ENCODE assay signal across 9 mouse cellular contexts in the genomic region with DNA sequence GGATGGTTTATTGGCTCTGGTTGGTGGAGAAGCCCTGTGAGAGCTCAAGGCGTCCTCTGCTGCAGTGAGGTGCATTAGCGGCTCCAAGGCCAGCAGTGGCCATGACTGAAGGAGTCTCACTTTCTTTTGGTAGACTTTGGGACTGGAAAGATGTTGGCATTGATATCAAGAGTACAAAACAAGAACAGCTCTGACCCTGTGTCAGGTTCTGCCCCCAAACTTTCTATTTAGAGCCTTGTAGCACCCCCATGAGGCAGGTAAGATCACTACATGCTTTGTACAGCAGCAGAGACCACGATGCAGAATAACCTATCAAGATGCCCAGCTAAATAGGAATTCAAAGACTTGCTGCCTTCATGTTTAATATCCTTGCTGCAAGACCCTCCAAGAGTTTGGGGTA. TPM values are rescaled to one million over a fixed set of nuclear protein-coding genes. Genes with fewer than 3 reads are reported as not detected.
DNase-seq lines count a peak whose midpoint lies in the region; ATAC-seq lines count a peak whose summit lies in the region.
"Had no signal": no experiment of that assay in that cellular context is flagged by ENCODE, and none has a peak within 500 bp of the region (broad histone marks: within the 10 kb centered on the region; RNA-seq: fewer than 3 reads in every experiment).

No protein-coding gene starts in this region.

- ATAC-seq in heart, embryonic 11.5 days (replicated peaks; ENCODE audit: insufficient number of reproducible peaks, low FRiP score, low TSS enrichment): no peak
- ATAC-seq in hindbrain, embryonic 13.5 days (ENCODE audit: low FRiP score): no peak

- DNase-seq in heart, postnatal 4 days: no peak
- peak; percentile 26 for DNase-seq in A20 (ENCODE audit: low read depth, low spot score)
- peak; percentile 43 to 55 for DNase-seq in cerebellum, postnatal 36 days
- DNase-seq in retina, postnatal 1 day: peak; percentile 65
- DNase-seq in gastrocnemius, postnatal 4 days (ENCODE audit: low spot score in 2 of 2): no peak
- DNase-seq in spleen, postnatal 4 days (ENCODE audit: low spot score in 2 of 2): no peak

- no peaks in the 10 kb centered on the region for H3K9me3 ChIP-seq in heart, embryonic 11.5 days (replicated peaks; ENCODE audit: control insufficient read depth, low read length)
- H3K9me3 ChIP-seq in hindbrain, embryonic 13.5 days: no peaks in the 10 kb centered on the region

- H3K9ac ChIP-seq in heart, embryonic 11.5 days (ENCODE audit: low read depth, low read length): no peak overlapping the region
- H3K9ac ChIP-seq in hindbrain, embryonic 13.5 days: no peak overlapping the region

- H3K36me3 ChIP-seq in heart, embryonic 11.5 days (ENCODE audit: control insufficient read depth, insufficient read depth, low read length): no peaks in the 10 kb centered on the region
- H3K36me3 ChIP-seq in hindbrain, embryonic 13.5 days: no peaks in the 10 kb centered on the region

- H3K4me1 ChIP-seq in heart, embryonic 11.5 days (ENCODE audit: control insufficient read depth, insufficient read depth, low read length): no peaks in the 10 kb centered on the region
- H3K4me1 ChIP-seq in hindbrain, embryonic 13.5 days (replicated peaks): peaks cover 9% of the 10 kb centered on the region

- no peak overlapping the region for H3K27ac ChIP-seq in heart, embryonic 11.5 days (ENCODE audit: low read depth, low read length)
- H3K27ac ChIP-seq in hindbrain, embryonic 13.5 days: no peak overlapping the region

- no peak overlapping the region for H3K4me3 ChIP-seq in heart, embryonic 11.5 days (ENCODE audit: low read depth, low read length)
- 0 out of 2 replicates have a peak overlapping the region, but pooled peaks have one; percentile 26 for H3K4me3 ChIP-seq in hindbrain, embryonic 13.5 days

- H3K27me3 ChIP-seq in heart, embryonic 11.5 days (ENCODE audit: control insufficient read depth, insufficient read depth, low read length): peaks cover 12% of the 10 kb centered on the region
- 0 out of 2 replicates have a peak, but pooled peaks cover 3% of the 10 kb centered on the region for H3K27me3 ChIP-seq in hindbrain, embryonic 13.5 days

- WGBS in heart, embryonic 11.5 days (ENCODE audit: insufficient replicate concordance): 52% methylated on average over 3 of the region's 3 CpGs
- 64% methylated on average over 3 of the region's 3 CpGs for WGBS in hindbrain, embryonic 13.5 days

- peak overlapping the region; percentile 54 for H3K4me2 ChIP-seq in heart, embryonic 11.5 days
- peak overlapping the region; percentile 51 for H3K4me2 ChIP-seq in hindbrain, embryonic 13.5 days

RNA-seq across cellular contexts. Expression of a gene that starts 23.4 kb away (rescaled TPM):
- polyA plus RNA-seq in heart, embryonic 11.5 days (2014; fragmentation: Nextera tagmentation; extraction: Ambion mirVana): not detected in 2 replicates
- total RNA-seq in heart, postnatal 4 days (2021): not detected
- not detected in 2 replicates for polyA plus RNA-seq in hindbrain, embryonic 13.5 days (2015; fragmentation: Nextera tagmentation; extraction: Ambion mirVana)
- total RNA-seq in gastrocnemius, postnatal 4 days (2021): 1 to 10 TPM; 1.0 to 1.8 TPM
- total RNA-seq: hematopoietic stem cell, adult 5-6 weeks had no signal

RNA-seq across cellular contexts. Expression of a gene that starts 58.5 kb away (rescaled TPM):
- 0.06 and 0.13 TPM in 2 replicates for polyA plus RNA-seq in heart, embryonic 11.5 days (2014; fragmentation: Nextera tagmentation; extraction: Ambion mirVana)
- total RNA-seq in heart, postnatal 4 days (2021): under 1 TPM; 0.14 to 0.43 TPM
- 1.2 and 1.3 TPM in 2 replicates for polyA plus RNA-seq in hindbrain, embryonic 13.5 days (2015; fragmentation: Nextera tagmentation; extraction: Ambion mirVana)
- 1 to 10 TPM; 2.8 to 4.1 TPM for total RNA-seq in gastrocnemius, postnatal 4 days (2021)
- total RNA-seq: hematopoietic stem cell, adult 5-6 weeks had no signal

Comparison
In these comparisons a context has a peak if more than half of its experiments do, and no peak if none do; other contexts are left out.
1. DNase-seq: peak in A20 (single experiment), cerebellum, postnatal 36 days (2 of 2) and retina, postnatal 1 day (single experiment); none in heart, postnatal 4 days (single experiment), gastrocnemius, postnatal 4 days (0 of 2) and spleen, postnatal 4 days (0 of 2).